Mouse (Mus musculus) MEL (cell line): ENCODE measurements around the gene Cry2.

Experiments used
- BHLHE40 ChIP-seq: IDR thresholded peaks from 2 replicates; pipeline ENCODE4 v1.6.1; 2012; ENCODE audit warnings: low read depth, mild to moderate bottlenecking, inconsistent platforms, low read length, improper control_type of control experiment, borderline replicate concordance
- CHD1 ChIP-seq: IDR thresholded peaks from 2 replicates; pipeline ENCODE4 v1.6.1; 2012; ENCODE audit warnings: low read depth, mild to moderate bottlenecking, inconsistent platforms, low read length, improper control_type of control experiment
- CTCF ChIP-seq, 3 experiments: IDR thresholded peaks in 2 of 3; conservative IDR thresholded peaks in 1 of 3; 2 replicates each; pipeline ENCODE4 v1.5.1; 2011 to 2012; ENCODE audit warnings: low read length in 3 of 3, low read depth in 2 of 3, mild to moderate bottlenecking in 2 of 3, improper control_type of control experiment in 1 of 3, inconsistent platforms in 1 of 3, mixed read lengths in 1 of 3, moderate library complexity in 1 of 3; ENCODE audit not compliant: control insufficient read depth in 1 of 3, insufficient read depth in 1 of 3, poor library complexity in 1 of 3, severe bottlenecking in 1 of 3
- E2F4 ChIP-seq: IDR thresholded peaks from 2 replicates; pipeline ENCODE4 v1.6.1; 2011; ENCODE audit warnings: low read depth, low read length, improper control_type of control experiment, borderline replicate concordance
- GATA1 ChIP-seq: IDR thresholded peaks from 2 replicates; pipeline ENCODE4 v1.6.1; 2011; ENCODE audit warnings: low read depth, low read length, improper control_type of control experiment
- NRF1 ChIP-seq: IDR thresholded peaks from 2 replicates; pipeline ENCODE4 v1.6.1; 2014; ENCODE audit warnings: low read depth, mild to moderate bottlenecking, inconsistent platforms, low read length, improper control_type of control experiment, moderate library complexity; ENCODE audit not compliant: poor library complexity, insufficient read depth, severe bottlenecking
- POLR2A ChIP-seq, 2 experiments: IDR thresholded peaks; 2 replicates each; pipeline ENCODE4 v1.6.1; 2011 to 2012; ENCODE audit warnings: low read length in 2 of 2, mild to moderate bottlenecking in 2 of 2, control low read depth in 1 of 2, improper control_type of control experiment in 1 of 2, low read depth in 1 of 2, moderate library complexity in 1 of 2; ENCODE audit not compliant: control insufficient read depth in 1 of 2, insufficient read depth in 1 of 2, poor library complexity in 1 of 2
- RAD21 ChIP-seq: IDR thresholded peaks from 2 replicates; pipeline ENCODE4 v1.6.1; 2011; ENCODE audit warnings: mild to moderate bottlenecking, low read depth, low read length, improper control_type of control experiment
- ZMIZ1 ChIP-seq: IDR thresholded peaks from 2 replicates; pipeline ENCODE4 v1.6.1; 2012; ENCODE audit warnings: low read depth, mild to moderate bottlenecking, inconsistent platforms, low read length, improper control_type of control experiment, moderate library complexity

GRCm38 (mm10) chr2:92384101-92384500 lies 49.7 kb downstream of the Cry2 start:
- no peak for TF ChIP-seq CHD1
- no peak for TF ChIP-seq GATA1
- no peak for TF ChIP-seq CTCF (IDR thresholded peaks at IDR 0.05 in 2 of 3, conservative IDR thresholded peaks at IDR 0.05 in 1 of 3; ENCODE audit: control insufficient read depth in 1 of 3, insufficient read depth in 1 of 3, low read depth in 2 of 3, low read length in 3 of 3, poor library complexity in 1 of 3, severe bottlenecking in 1 of 3)
- TF ChIP-seq RAD21, result no peak
- no peak for TF ChIP-seq POLR2A (IDR thresholded peaks at IDR 0.05; ENCODE audit: control insufficient read depth in 1 of 2, insufficient read depth in 1 of 2, low read depth in 1 of 2, low read length in 2 of 2, poor library complexity in 1 of 2)
- no peak for TF ChIP-seq ZMIZ1
- no peak for TF ChIP-seq E2F4
- no peak for TF ChIP-seq NRF1
- TF ChIP-seq BHLHE40, result no peak
